Mouse (Mus musculus) myocyte (in vitro differentiated cells): ENCODE measurements around the gene Nr3c2. TPM values are rescaled to one million over a fixed set of nuclear protein-coding genes. Genes with fewer than 3 reads are reported as not detected.

Source experiments
- H3K27me3 ChIP-seq: one replicate; pipeline ENCODE4 v1.6.1; 2011; ENCODE audit not compliant: control insufficient read depth, insufficient read depth, insufficient read length
- H3K36me3 ChIP-seq: one replicate; pipeline ENCODE4 v1.6.1; 2011; ENCODE audit not compliant: control insufficient read depth, insufficient read depth
- H3K4me2 ChIP-seq: one replicate; pipeline ENCODE4 v1.6.1; 2011; ENCODE audit warnings: low read depth, control low read depth
- H3K4me3 ChIP-seq: one replicate; pipeline ENCODE4 v1.5.1; 2011; ENCODE audit warnings: mild to moderate bottlenecking, control low read depth, moderate library complexity
- H3K79me2 ChIP-seq: one replicate; pipeline ENCODE4 v1.6.1; 2011; ENCODE audit not compliant: control insufficient read depth, insufficient read depth
- H3ac ChIP-seq: one replicate; pipeline ENCODE4 v1.6.1; 2011; ENCODE audit not compliant: control insufficient read depth, insufficient read length
- CEBPB ChIP-seq: IDR thresholded peaks from 2 replicates; pipeline ENCODE4 v1.6.1; 2011; ENCODE audit warnings: mild to moderate bottlenecking, moderate library complexity; ENCODE audit not compliant: poor library complexity, insufficient read depth, severe bottlenecking
- E2F4 ChIP-seq: IDR thresholded peaks from one replicate; pipeline ENCODE4 v1.6.1; 2011; ENCODE audit warnings: mild to moderate bottlenecking, control low read depth, moderate library complexity; ENCODE audit not compliant: insufficient read depth
- MAX ChIP-seq: IDR thresholded peaks from one replicate; pipeline ENCODE4 v1.6.1; 2011; ENCODE audit warnings: low read depth, mild to moderate bottlenecking, control low read depth
- MYOD1 ChIP-seq, 3 experiments: IDR thresholded peaks; one replicate each; pipeline ENCODE4 v1.6.1; 2011; ENCODE audit warnings: control low read depth in 2 of 3, low read depth in 2 of 3, mild to moderate bottlenecking in 2 of 3, moderate library complexity in 1 of 3; ENCODE audit not compliant: insufficient read length in 2 of 3, control insufficient read depth in 1 of 3
- MYOG ChIP-seq, 3 experiments: IDR thresholded peaks; one replicate each; pipeline ENCODE4 v1.6.1; 2011; ENCODE audit warnings: control low read depth in 2 of 3, low read depth in 2 of 3, mild to moderate bottlenecking in 2 of 3; ENCODE audit not compliant: insufficient read length in 2 of 3, control insufficient read depth in 1 of 3, insufficient read depth in 1 of 3
- POLR2A ChIP-seq: IDR thresholded peaks from one replicate; pipeline ENCODE4 v1.6.1; 2011; ENCODE audit warnings: low read depth, mild to moderate bottlenecking, control low read depth, moderate library complexity; ENCODE audit not compliant: insufficient read length
- POLR2AphosphoS2 ChIP-seq: IDR thresholded peaks from one replicate; pipeline ENCODE4 v1.6.1; 2011; ENCODE audit warnings: low read depth, control low read depth; ENCODE audit not compliant: insufficient read length
- REST ChIP-seq: IDR thresholded peaks from one replicate; pipeline ENCODE4 v1.6.1; 2011; ENCODE audit warnings: mild to moderate bottlenecking, control low read depth, moderate library complexity; ENCODE audit not compliant: insufficient read depth, insufficient read length
- SRF ChIP-seq: IDR thresholded peaks from one replicate; pipeline ENCODE4 v1.6.1; 2011; ENCODE audit warnings: low read depth; ENCODE audit not compliant: control insufficient read depth, insufficient read length
- TCF12 ChIP-seq: IDR thresholded peaks from one replicate; pipeline ENCODE4 v1.6.1; 2011; ENCODE audit warnings: mild to moderate bottlenecking, control low read depth; ENCODE audit not compliant: poor library complexity, insufficient read depth, severe bottlenecking
- TCF3 ChIP-seq: IDR thresholded peaks from one replicate; pipeline ENCODE4 v1.6.1; 2011; ENCODE audit warnings: low read depth, control low read depth; ENCODE audit not compliant: insufficient read length
- USF1 ChIP-seq: IDR thresholded peaks from one replicate; pipeline ENCODE4 v1.6.1; 2011; ENCODE audit warnings: low read depth, mild to moderate bottlenecking, control low read depth, moderate library complexity
- polyA plus RNA-seq: library from polyadenylated mRNA; unstranded; fragments of >200 nt; fragmentation: generic; extraction: Trizol; gene quantifications from one replicate; pipeline ENCODE4 v1.2.1, GENCODE M21; 2012; ENCODE audit warnings: missing spikeins

Gene Nr3c2
- polyA plus RNA-seq, 1 experiment = 0.11 TPM

GRCm38 (mm10) chr8:76915260-76915659 is 16.0 kb downstream of the Nr3c2 start:
- Histone ChIP-seq H3K79me2 (no peaks in the 10 kb centered on the region), H3ac (no peak overlapping the region), H3K4me2 (no peak overlapping the region), H3K4me3 (no peak overlapping the region), H3K27me3 (no peaks in the 10 kb centered on the region), H3K36me3 (no peaks in the 10 kb centered on the region)
- TF ChIP-seq POLR2A (no peak), TCF12 (no peak), REST (no peak), CEBPB (no peak), MYOG (IDR thresholded peaks at IDR 0.05; ENCODE audit: control insufficient read depth in 1 of 3, insufficient read depth in 1 of 3, insufficient read length in 2 of 3, low read depth in 2 of 3) (no peak), MYOD1 (IDR thresholded peaks at IDR 0.05; ENCODE audit: control insufficient read depth in 1 of 3, insufficient read length in 2 of 3, low read depth in 2 of 3) (no peak), POLR2AphosphoS2 (no peak), SRF (no peak), TCF3 (no peak), MAX (no peak), E2F4 (no peak), USF1 (no peak)

GRCm38 (mm10) chr8:76919546-76919945 is 20.3 kb downstream of the Nr3c2 start:
- Histone ChIP-seq H3K36me3 (no peaks in the 10 kb centered on the region), H3K27me3 (no peaks in the 10 kb centered on the region), H3K79me2 (no peaks in the 10 kb centered on the region), H3K4me3 (no peak overlapping the region), H3ac (no peak overlapping the region), H3K4me2 (no peak overlapping the region)
- no peak for TF ChIP-seq MYOD1 (IDR thresholded peaks at IDR 0.05; ENCODE audit: control insufficient read depth in 1 of 3, insufficient read length in 2 of 3, low read depth in 2 of 3)
- TF ChIP-seq MAX = no peak

GRCm38 (mm10) chr8:76924150-76924549 is 24.9 kb downstream of the Nr3c2 start:
- H3K79me2 ChIP-seq = no peaks in the 10 kb centered on the region
- no peaks in the 10 kb centered on the region for H3K27me3 ChIP-seq
- TF ChIP-seq REST = no peak
- TF ChIP-seq E2F4 = no peak
- no peak for TF ChIP-seq POLR2A
- no peak for TF ChIP-seq MYOD1 (IDR thresholded peaks at IDR 0.05; ENCODE audit: control insufficient read depth in 1 of 3, insufficient read length in 2 of 3, low read depth in 2 of 3)
- TF ChIP-seq MAX = no peak
- TF ChIP-seq CEBPB = no peak
- no peak for TF ChIP-seq MYOG (IDR thresholded peaks at IDR 0.05; ENCODE audit: control insufficient read depth in 1 of 3, insufficient read depth in 1 of 3, insufficient read length in 2 of 3, low read depth in 2 of 3)
- TF ChIP-seq USF1 = no peak
- no peak for TF ChIP-seq SRF
- TF ChIP-seq TCF3 = no peak
- TF ChIP-seq TCF12 = no peak
- no peak for TF ChIP-seq POLR2AphosphoS2
- H3K36me3 ChIP-seq = no peaks in the 10 kb centered on the region
- no peak overlapping the region for H3K4me3 ChIP-seq
- no peak overlapping the region for H3ac ChIP-seq
- H3K4me2 ChIP-seq = no peak overlapping the region

- Histone ChIP-seq H3K4me2 (no peak overlapping the region), H3ac (no peak overlapping the region), H3K4me3 (no peak overlapping the region), H3K36me3 (no peaks in the 10 kb centered on the region), H3K79me2 (no peaks in the 10 kb centered on the region), H3K27me3 (no peaks in the 10 kb centered on the region)
- no peak for TF ChIP-seq MAX
- no peak for TF ChIP-seq TCF3
- TF ChIP-seq MYOG (IDR thresholded peaks at IDR 0.05; ENCODE audit: control insufficient read depth in 1 of 3, insufficient read depth in 1 of 3, insufficient read length in 2 of 3, low read depth in 2 of 3) = no peak
- no peak for TF ChIP-seq MYOD1 (IDR thresholded peaks at IDR 0.05; ENCODE audit: control insufficient read depth in 1 of 3, insufficient read length in 2 of 3, low read depth in 2 of 3)
- no peak for TF ChIP-seq SRF
- no peak for TF ChIP-seq REST
- TF ChIP-seq CEBPB = no peak
- no peak for TF ChIP-seq POLR2A
- no peak for TF ChIP-seq POLR2AphosphoS2
- no peak for TF ChIP-seq E2F4
- TF ChIP-seq USF1 = no peak
- TF ChIP-seq TCF12 = no peak
Measured at GRCm38 (mm10) chr8:76928326-76928725, 29.1 kb downstream of the Nr3c2 start.

GRCm38 (mm10) chr8:76928808-76929207 is 29.6 kb downstream of the Nr3c2 start:
- Histone ChIP-seq H3K79me2 (no peaks in the 10 kb centered on the region), H3K27me3 (no peaks in the 10 kb centered on the region), H3ac (no peak overlapping the region), H3K4me2 (no peak overlapping the region), H3K36me3 (no peaks in the 10 kb centered on the region), H3K4me3 (no peak overlapping the region)
- TF ChIP-seq USF1 (no peak), SRF (no peak), TCF3 (no peak), POLR2A (no peak), MYOD1 (IDR thresholded peaks at IDR 0.05; ENCODE audit: control insufficient read depth in 1 of 3, insufficient read length in 2 of 3, low read depth in 2 of 3) (no peak), TCF12 (no peak), MYOG (IDR thresholded peaks at IDR 0.05; ENCODE audit: control insufficient read depth in 1 of 3, insufficient read depth in 1 of 3, insufficient read length in 2 of 3, low read depth in 2 of 3) (no peak), E2F4 (no peak), POLR2AphosphoS2 (no peak), MAX (no peak), REST (no peak), CEBPB (no peak)
